Mouse (Mus musculus) limb, embryonic 15.5 days (tissue): Measurements from ENCODE around the gene Carf. TPM values are rescaled to one million over a fixed set of nuclear protein-coding genes. Genes with fewer than 3 reads are reported as not detected.
"Not testable (repeated sequence)": the region's sequence is repeated elsewhere in the genome, so short reads cannot be mapped to it uniquely, and the experiment has no call there.

Experiments
- ATAC-seq: fragments of 200-750 bp; cut with Nextera tagmentation; 2 replicates; pipeline ENCODE4 v1.8.0; 2017; ENCODE audit warnings: low read depth, moderate TSS enrichment; ENCODE audit not compliant: insufficient number of reproducible peaks, low FRiP score, low TSS enrichment
- H3K27ac ChIP-seq: fragments of 300-500 bp; sonication (generic); 2 replicates; pipeline ENCODE4 v1.5.1; 2015; ENCODE audit warnings: moderate library complexity, mild to moderate bottlenecking, inconsistent platforms
- H3K27me3 ChIP-seq: fragments of 300-500 bp; sonication (generic); 2 replicates; pipeline ENCODE4 v1.6.1; 2015; ENCODE audit warnings: inconsistent platforms
- H3K36me3 ChIP-seq: fragments of 300-500 bp; sonication (generic); 2 replicates; pipeline ENCODE4 v1.6.1; 2015; ENCODE audit warnings: inconsistent platforms
- H3K4me1 ChIP-seq: fragments of 300-500 bp; sonication (generic); 2 replicates; pipeline ENCODE4 v1.6.1; 2015; ENCODE audit warnings: inconsistent platforms
- H3K4me2 ChIP-seq: fragments of 300-500 bp; sonication (generic); 2 replicates; pipeline ENCODE4 v1.6.1; 2015; ENCODE audit warnings: mild to moderate bottlenecking, inconsistent platforms
- H3K4me3 ChIP-seq: fragments of 300-500 bp; sonication (generic); 2 replicates; pipeline ENCODE4 v1.5.1; 2015; ENCODE audit warnings: mild to moderate bottlenecking, inconsistent platforms
- H3K9ac ChIP-seq: fragments of 300-500 bp; sonication (generic); 2 replicates; pipeline ENCODE4 v1.6.1; 2015; ENCODE audit warnings: inconsistent platforms
- H3K9me3 ChIP-seq: fragments of 300-500 bp; sonication (generic); 2 replicates; pipeline ENCODE4 v1.6.1; 2016; ENCODE audit warnings: inconsistent platforms
- WGBS: fragments of 180-500 bp; shearing (Covaris S2); methylation state at CpG from one replicate; pipeline ENCODE4 v1.1.7; 2015; 5-methylcytosine and 5-hydroxymethylcytosine counted together
- polyA plus RNA-seq: library from polyadenylated mRNA; unstranded; fragments of >200 nt; fragmentation: Nextera tagmentation; extraction: Ambion mirVana; gene quantifications from 2 replicates; pipeline ENCODE4 v1.2.1, GENCODE M21; 2015

Carf gene
- polyA plus RNA-seq = 5.8 and 6.8 TPM in 2 replicates

DNA sequence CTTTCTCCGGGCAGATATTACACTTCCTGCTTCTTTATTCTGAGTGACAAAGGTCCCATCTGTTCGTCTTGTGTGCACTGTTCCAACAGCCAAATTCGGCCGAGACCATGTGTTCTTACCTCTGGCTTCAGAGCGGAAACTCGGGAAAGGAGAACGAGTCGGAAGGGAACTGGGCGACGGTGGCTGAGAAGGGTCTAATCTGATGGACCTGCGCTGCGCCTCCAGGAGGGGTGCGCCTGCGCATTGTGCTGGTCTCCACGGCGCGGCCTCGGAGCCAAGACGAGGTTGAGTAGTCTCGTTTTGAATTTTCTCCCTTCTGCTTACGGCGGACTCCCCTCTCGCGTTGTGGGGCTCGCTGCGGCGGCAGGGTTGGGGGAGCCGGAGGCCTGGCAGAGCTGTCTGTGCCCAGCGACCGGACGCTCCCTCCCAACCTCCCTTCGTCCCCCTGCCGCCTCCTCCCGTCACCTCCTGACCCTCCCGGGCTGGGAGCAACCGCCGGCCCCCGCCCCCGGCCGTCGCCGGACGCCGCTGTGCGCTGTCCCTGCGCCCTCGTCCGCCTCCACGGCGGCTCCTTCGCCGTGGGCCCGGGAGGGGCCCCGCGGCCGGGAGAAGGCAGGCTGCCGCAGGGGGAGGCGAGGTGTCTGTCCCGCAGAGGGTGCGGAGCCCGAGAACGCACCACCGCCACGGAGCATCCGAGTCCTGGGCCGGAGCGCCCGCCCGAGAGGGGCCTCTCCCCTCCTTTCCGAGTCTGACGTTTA is at the start of gene Carf, which contains the start of gene Wdr12:
Gene Carf, plus strand, starts transcription at position 224 of the 758 bp plus-strand sequence.
Gene Wdr12, minus strand, starts transcription at position 622 of the 758 bp plus-strand sequence.
- under 1% methylated on average over 71 of the region's 71 CpGs for WGBS
- H3K4me2 ChIP-seq = peak within 1 kb of the TSS; percentile 63
- H3K4me3 ChIP-seq = peak within 1 kb of the TSS; percentile 95
- H3K9me3 ChIP-seq = no peaks in the 10 kb centered on the region
- peak within 1 kb of the TSS; percentile 99 for H3K9ac ChIP-seq
- H3K4me1 ChIP-seq = peaks cover 5% of the 10 kb centered on the region; the same call in 1 of the 2 replicates
- ATAC-seq = peak; percentile 98
- H3K36me3 ChIP-seq = peaks cover 9% of the 10 kb centered on the region
- no peaks in the 10 kb centered on the region for H3K27me3 ChIP-seq
- H3K27ac ChIP-seq = peak within 1 kb of the TSS; percentile 99

DNA sequence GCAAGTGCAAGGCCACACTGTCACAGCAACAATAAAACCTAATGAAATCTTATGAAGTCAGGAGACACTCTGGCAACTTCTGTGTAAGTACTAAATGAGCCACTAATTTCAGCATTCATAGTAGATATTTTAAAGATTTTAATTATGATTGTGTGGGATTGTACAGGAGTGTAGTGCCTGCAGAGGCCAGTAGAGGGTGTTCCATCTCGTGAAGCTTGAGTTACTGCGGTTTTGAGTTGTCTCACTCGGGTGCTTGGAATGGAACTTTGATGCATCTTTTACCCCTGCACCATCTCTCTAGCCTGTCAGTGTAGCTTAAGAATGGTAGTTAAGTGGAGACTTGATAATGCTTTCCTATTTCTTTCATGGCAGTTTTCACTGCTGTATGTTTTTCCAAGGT is 43.4 kb upstream of the Carf start:
- H3K27me3 ChIP-seq = no peaks in the 10 kb centered on the region
- 44% methylated on average over 3 of the region's 3 CpGs for WGBS
- no peak overlapping the region for H3K4me3 ChIP-seq
- no peak overlapping the region for H3K4me2 ChIP-seq
- no peak overlapping the region for H3K27ac ChIP-seq
- no peaks in the 10 kb centered on the region for H3K9me3 ChIP-seq
- no peaks in the 10 kb centered on the region for H3K4me1 ChIP-seq
- H3K36me3 ChIP-seq = no peaks in the 10 kb centered on the region
- no peak overlapping the region for H3K9ac ChIP-seq
- ATAC-seq = no peak

DNA sequence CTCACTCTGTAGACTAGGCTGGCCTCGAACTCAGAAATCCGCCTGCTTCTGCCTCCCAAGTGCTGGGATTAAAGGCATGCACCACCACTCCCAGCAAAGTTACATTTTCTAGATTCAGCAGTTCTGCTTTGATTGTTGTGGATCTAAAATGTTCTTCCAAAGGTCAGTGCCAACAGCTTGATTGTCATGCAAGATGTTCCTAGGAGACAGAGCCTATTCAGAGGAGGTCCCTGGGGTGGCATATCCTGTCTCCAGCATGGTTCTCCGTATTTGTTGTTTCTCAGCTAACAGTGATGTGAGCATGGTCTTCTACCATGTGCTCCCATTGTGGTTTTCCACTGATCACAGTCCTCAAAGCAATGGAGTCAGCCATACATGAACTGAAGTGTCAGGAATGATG is 41.7 kb upstream of the Carf start:
- no peak overlapping the region for H3K4me2 ChIP-seq
- H3K4me1 ChIP-seq = no peaks in the 10 kb centered on the region
- no peaks in the 10 kb centered on the region for H3K36me3 ChIP-seq
- no peak overlapping the region for H3K27ac ChIP-seq
- no peak for ATAC-seq
- H3K27me3 ChIP-seq = no peaks in the 10 kb centered on the region
- no peak overlapping the region for H3K9ac ChIP-seq
- 82% methylated on average over 3 of the region's 3 CpGs for WGBS
- H3K9me3 ChIP-seq = no peaks in the 10 kb centered on the region
- no peak overlapping the region for H3K4me3 ChIP-seq

DNA sequence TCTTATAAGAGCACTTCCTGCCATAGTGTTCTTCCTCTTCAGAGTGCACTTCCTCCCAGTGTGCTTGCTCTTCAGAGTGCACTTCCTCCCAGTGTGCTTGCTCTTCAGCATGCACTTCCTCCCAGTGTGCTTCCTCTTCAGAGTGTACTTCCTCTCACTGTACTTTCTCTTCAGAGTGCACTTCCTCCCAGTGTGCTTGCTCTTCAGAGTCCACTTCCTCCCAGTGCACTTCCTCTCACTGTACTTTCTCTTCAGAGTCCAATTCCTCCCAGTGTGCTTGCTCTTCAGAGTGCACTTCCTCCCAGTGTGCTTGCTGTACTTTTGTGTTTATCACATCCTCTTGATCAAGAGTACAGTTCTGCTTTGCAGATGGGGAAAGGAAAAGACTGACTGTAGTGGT is 27.3 kb upstream of the Carf start:
- not testable (repeated sequence) for H3K27ac ChIP-seq, H3K9ac ChIP-seq, ATAC-seq, H3K27me3 ChIP-seq, H3K36me3 ChIP-seq, H3K4me2 ChIP-seq, H3K4me3 ChIP-seq, H3K9me3 ChIP-seq, H3K4me1 ChIP-seq

DNA sequence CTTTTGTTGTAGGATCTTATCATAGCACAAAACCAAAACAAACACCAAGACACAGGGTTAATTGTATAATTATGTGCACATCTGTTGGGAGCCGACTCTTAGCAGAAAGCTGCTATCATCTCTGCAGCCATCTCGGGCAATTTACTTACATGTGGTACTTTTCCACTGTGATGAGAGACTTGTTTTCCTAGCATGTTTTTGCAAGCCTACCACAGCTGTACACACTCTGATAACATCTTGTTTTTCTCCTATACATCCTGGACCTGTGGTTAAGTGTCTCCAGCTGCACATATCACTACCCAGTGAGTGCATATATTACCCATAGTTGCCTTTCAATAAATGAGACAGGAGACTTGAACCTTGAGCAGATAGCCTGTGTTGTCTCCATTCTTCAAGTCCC is 23.1 kb upstream of the Carf start:
- Histone ChIP-seq H3K27ac (no peak overlapping the region), H3K4me2 (no peak overlapping the region), H3K9me3 (no peaks in the 10 kb centered on the region), H3K36me3 (peaks cover 17% of the 10 kb centered on the region), H3K27me3 (no peaks in the 10 kb centered on the region), H3K9ac (no peak overlapping the region), H3K4me3 (no peak overlapping the region), H3K4me1 (no peaks in the 10 kb centered on the region)
- 60% methylated on average over 2 of the region's 2 CpGs for WGBS
- no peak for ATAC-seq

DNA sequence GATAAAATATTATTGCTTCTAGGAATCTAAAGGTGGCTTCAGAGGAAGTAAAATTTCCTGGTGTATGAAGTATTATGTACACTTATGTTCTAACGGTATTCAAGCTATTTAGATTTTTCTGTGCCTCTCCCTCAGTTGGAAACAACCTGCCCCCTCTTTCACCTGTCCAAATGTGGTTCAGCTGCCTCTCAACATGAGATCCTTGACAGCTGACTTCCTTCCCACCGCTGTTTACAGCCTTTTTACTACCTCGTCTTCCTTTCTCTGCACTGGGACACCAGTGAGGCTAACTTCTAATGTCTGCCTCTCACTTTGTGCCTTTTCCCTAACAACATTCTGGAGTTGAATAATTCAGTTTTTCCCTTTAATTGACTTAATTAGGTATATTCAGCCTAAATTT is 22.5 kb upstream of the Carf start:
- Histone ChIP-seq H3K4me2 (no peak overlapping the region), H3K36me3 (peaks cover 22% of the 10 kb centered on the region), H3K4me1 (no peaks in the 10 kb centered on the region), H3K27ac (no peak overlapping the region), H3K9ac (no peak overlapping the region), H3K27me3 (no peaks in the 10 kb centered on the region), H3K4me3 (no peak overlapping the region), H3K9me3 (no peaks in the 10 kb centered on the region)
- 56% methylated on average over 3 of the region's 3 CpGs for WGBS
- no peak for ATAC-seq

DNA sequence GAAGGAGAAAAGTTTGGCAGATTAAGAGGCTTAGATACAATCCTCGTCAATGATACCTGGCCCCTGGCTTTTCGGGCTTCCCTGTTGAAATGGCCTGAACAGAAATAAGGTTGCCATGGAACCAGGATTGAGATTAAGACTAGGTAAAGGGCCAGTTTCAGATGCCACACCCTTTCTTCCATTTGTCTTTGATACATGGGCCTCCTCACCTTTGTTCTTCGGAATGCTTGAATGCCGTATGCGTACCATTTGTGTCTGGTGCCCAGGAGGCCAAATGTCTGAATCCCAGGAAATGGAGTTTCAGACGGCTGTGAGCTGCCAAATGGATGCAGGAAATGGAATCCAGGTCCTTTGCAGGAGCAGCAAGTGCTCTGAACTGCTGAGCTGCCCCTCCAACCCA is 21.6 kb upstream of the Carf start:
- no peak overlapping the region for H3K9ac ChIP-seq
- no peak overlapping the region for H3K4me3 ChIP-seq
- ATAC-seq = no peak
- 77% methylated on average over 6 of the region's 6 CpGs for WGBS
- H3K4me2 ChIP-seq = no peak overlapping the region
- H3K4me1 ChIP-seq = no peaks in the 10 kb centered on the region
- no peaks in the 10 kb centered on the region for H3K9me3 ChIP-seq
- no peaks in the 10 kb centered on the region for H3K27me3 ChIP-seq
- peaks cover 25% of the 10 kb centered on the region for H3K36me3 ChIP-seq
- no peak overlapping the region for H3K27ac ChIP-seq

DNA sequence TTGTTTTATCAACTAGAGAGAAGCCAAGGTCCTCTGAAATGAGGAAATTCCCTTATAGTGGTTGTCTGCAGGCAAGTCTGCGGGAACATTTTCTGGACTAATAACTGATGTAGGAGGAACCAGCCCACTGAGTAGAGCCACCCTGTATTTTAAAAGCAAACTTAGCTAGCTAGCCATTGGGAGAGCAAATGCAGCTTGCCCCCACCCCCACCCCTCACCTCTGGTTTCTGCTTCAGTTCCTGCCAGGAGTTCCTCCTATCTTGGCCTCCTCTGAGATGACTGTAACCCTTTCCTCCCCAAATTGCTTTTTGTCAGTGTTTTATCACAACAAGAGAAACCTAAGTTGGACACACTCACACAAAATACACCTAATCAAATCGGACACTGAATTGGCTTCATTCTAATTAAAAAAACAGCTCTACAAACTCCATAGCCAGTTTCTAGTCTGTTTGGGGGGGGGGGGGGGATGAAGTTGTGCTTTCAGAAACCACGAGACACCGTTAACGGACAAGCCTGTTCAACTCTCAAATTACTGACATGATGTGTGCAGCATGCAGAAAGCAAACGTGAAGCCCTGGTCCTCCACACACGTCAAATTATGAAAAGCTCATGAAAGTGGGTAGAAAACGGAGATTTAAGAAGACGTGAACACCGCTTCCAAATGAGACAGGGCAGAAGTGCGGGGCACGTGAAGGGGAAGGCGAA is 1.3 kb upstream of the Carf start:
- Histone ChIP-seq H3K4me1 (peaks cover 5% of the 10 kb centered on the region; the same call in 1 of the 2 replicates), H3K4me3 (peak overlapping the region; percentile 95), H3K4me2 (peak overlapping the region; percentile 63), H3K9ac (peak overlapping the region; percentile 39), H3K27ac (peak overlapping the region; percentile 99; the same call in 1 of the 2 replicates), H3K9me3 (no peaks in the 10 kb centered on the region), H3K36me3 (peaks cover 20% of the 10 kb centered on the region), H3K27me3 (no peaks in the 10 kb centered on the region)
- 7% methylated on average over 13 of the region's 13 CpGs for WGBS
- no peak for ATAC-seq

DNA sequence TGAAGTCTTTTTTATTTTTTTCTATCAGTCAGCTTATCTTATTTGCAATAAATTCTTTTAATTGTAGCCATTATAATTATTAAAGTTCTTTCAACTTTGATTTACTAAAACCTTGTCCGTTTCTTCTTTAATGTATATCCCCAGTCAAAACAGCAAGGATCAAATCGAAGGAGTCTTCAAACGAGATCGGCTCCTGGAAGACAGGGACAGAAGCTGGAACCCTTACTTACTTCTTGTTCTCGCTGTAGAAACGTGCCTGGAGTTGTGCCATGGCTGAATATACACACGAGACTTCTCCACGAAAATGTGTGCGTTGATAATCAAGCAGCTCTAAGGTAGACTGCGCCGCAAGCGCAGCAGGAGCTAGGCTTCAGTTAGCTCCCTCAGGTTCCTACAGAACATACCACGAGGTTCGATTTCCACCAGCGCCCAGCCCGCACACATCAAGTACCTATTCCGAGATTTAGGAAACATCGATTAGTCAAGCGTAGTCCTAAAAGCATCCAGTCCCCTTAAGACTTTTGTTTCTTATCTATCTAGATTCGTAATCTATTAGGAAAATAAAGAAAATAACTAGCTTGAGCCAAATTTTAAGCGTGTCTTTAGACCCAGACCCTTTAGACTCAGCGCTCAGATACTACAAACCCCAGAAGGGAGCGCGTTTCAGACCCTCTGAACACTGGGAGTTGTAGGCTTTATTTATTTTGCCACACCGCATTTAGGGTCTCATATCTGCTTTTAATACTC is 597 bp upstream of the Carf start:
- under 1% methylated on average over 25 of the region's 25 CpGs for WGBS
- peaks cover 14% of the 10 kb centered on the region for H3K36me3 ChIP-seq
- H3K4me1 ChIP-seq = peaks cover 5% of the 10 kb centered on the region; the same call in 1 of the 2 replicates
- H3K4me2 ChIP-seq = peak overlapping the region; percentile 63
- H3K4me3 ChIP-seq = peak overlapping the region; percentile 95
- no peaks in the 10 kb centered on the region for H3K27me3 ChIP-seq
- ATAC-seq = peak; percentile 88
- H3K9ac ChIP-seq = peak overlapping the region; percentile 39
- no peaks in the 10 kb centered on the region for H3K9me3 ChIP-seq
- H3K27ac ChIP-seq = peak overlapping the region; percentile 99

DNA sequence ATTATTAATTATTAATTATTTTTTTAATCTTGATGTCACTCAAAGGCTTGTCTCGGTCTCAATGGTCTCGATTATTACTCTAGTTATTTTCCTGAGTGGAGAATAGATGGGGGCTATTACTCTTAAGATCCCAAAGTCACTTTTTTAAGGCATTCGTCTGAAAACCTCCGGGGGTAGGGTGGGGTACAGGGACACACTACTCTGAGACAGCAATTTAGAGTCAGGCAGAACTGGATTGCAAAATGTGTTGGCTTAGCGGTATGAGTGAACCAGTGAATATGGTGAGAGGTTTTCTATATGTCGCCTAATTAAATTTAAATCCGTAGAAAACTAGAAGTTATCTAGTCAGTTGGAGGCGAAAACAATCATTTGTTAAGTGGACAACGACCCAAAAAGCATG is 792 bp downstream of the Carf start:
- Histone ChIP-seq H3K36me3 (peaks cover 6% of the 10 kb centered on the region), H3K9ac (no peak overlapping the region), H3K4me1 (peaks cover 5% of the 10 kb centered on the region; the same call in 1 of the 2 replicates), H3K9me3 (no peaks in the 10 kb centered on the region), H3K4me3 (peak overlapping the region; percentile 95), H3K4me2 (peak overlapping the region; percentile 42), H3K27me3 (no peaks in the 10 kb centered on the region), H3K27ac (peak overlapping the region; percentile 99)
- no peak for ATAC-seq
- WGBS = 12% methylated on average over 9 of the region's 9 CpGs

DNA sequence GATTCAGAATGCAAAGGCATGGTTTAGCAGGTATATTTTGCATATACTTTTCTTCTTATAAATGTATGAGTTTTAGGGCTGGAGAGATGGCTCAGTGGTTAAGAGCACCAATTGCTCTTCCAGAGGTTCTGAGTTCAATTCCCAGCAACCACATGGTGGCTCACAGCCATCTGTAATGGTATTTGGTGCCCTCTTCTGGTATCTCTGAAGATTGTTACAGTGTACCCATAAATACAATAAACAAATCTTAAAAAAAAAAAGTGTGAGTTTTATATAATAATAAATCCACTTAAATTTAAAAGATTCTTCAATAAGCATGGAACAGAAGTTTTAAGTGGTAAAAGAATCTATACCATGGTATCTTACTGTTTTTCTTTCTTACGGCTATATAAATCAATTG is 6.5 kb downstream of the Carf start:
- Histone ChIP-seq H3K27me3 (no peaks in the 10 kb centered on the region), H3K4me3 (no peak overlapping the region), H3K9me3 (no peaks in the 10 kb centered on the region), H3K27ac (no peak overlapping the region), H3K9ac (no peak overlapping the region), H3K4me2 (no peak overlapping the region), H3K36me3 (peaks cover 16% of the 10 kb centered on the region), H3K4me1 (no peaks in the 10 kb centered on the region)
- ATAC-seq = no peak
- 85% methylated on average over 1 of the region's 1 CpGs for WGBS
